ENCODE assay signal across 9 mouse cellular contexts in genomic region chr11:115647459-115647858, GRCm38 (mm10). TPM values are rescaled to one million over a fixed set of nuclear protein-coding genes. Genes with fewer than 3 reads are reported as not detected.
DNase-seq lines count a peak whose midpoint lies in the region; ATAC-seq lines count a peak whose summit lies in the region.
"Had no signal": no experiment of that assay in that cellular context is flagged by ENCODE, and none has a peak within 500 bp of the region (broad histone marks: within the 10 kb centered on the region; RNA-seq: fewer than 3 reads in every experiment).

No protein-coding gene starts in this region.

- H3K27me3 ChIP-seq in intestine, embryonic 14.5 days (replicated peaks; ENCODE audit: control insufficient read depth, insufficient read depth, low read length) = no peaks in the 10 kb centered on the region
- no peaks in the 10 kb centered on the region for H3K27me3 ChIP-seq in intestine, embryonic 16.5 days (replicated peaks; ENCODE audit: control insufficient read depth, insufficient read depth, low read length)
- H3K27me3 ChIP-seq: lung, embryonic 15.5 days had no signal

- 63% methylated on average over 6 of the region's 6 CpGs for WGBS in intestine, embryonic 14.5 days
- 57% methylated on average over 6 of the region's 6 CpGs for WGBS in intestine, embryonic 16.5 days

- peak; percentile 62 for DNase-seq in intestine, embryonic 14.5 days (ENCODE audit: low spot score)
- DNase-seq in CD4-positive helper T cell, adult 2 months (ENCODE audit: low read depth, low spot score) = peak; percentile 84
- DNase-seq in T-cell, adult 2 months (ENCODE audit: low spot score) = peak; percentile 64
- DNase-seq in embryo, embryonic 10 days (ENCODE audit: low spot score) = peak; percentile 88
- DNase-seq in kidney, postnatal 4 days = peak; percentile 46 to 61
- DNase-seq in urinary bladder, postnatal 4 days (ENCODE audit: low spot score in 2 of 2) = no peak

- H3K4me1 ChIP-seq in intestine, embryonic 14.5 days (replicated peaks; ENCODE audit: control insufficient read depth, insufficient read depth, low read length) = no peaks in the 10 kb centered on the region
- no peaks in the 10 kb centered on the region for H3K4me1 ChIP-seq in intestine, embryonic 16.5 days (ENCODE audit: control insufficient read depth, insufficient read depth, low read length)
- H3K4me1 ChIP-seq: lung, embryonic 15.5 days had no signal

- no peak overlapping the region for H3K9ac ChIP-seq in intestine, embryonic 14.5 days (ENCODE audit: low read length)
- H3K9ac ChIP-seq in intestine, embryonic 16.5 days (ENCODE audit: low read depth, low read length) = no peak overlapping the region
- H3K9ac ChIP-seq: lung, embryonic 15.5 days had no signal

- H3K4me2 ChIP-seq in intestine, embryonic 14.5 days (ENCODE audit: low read length) = no peak overlapping the region
- H3K4me2 ChIP-seq in intestine, embryonic 16.5 days (ENCODE audit: low read depth, low read length) = no peak overlapping the region
- H3K4me2 ChIP-seq: lung, embryonic 15.5 days had no signal

- peaks cover 45% of the 10 kb centered on the region for H3K36me3 ChIP-seq in intestine, embryonic 14.5 days (ENCODE audit: control insufficient read depth, insufficient read depth, low read length)
- no peaks in the 10 kb centered on the region for H3K36me3 ChIP-seq in intestine, embryonic 16.5 days (ENCODE audit: control insufficient read depth, insufficient read depth, low read length)

- H3K27ac ChIP-seq in intestine, embryonic 14.5 days (ENCODE audit: low read depth) = no peak overlapping the region
- no peak overlapping the region for H3K27ac ChIP-seq in intestine, embryonic 16.5 days (ENCODE audit: low read length)
- H3K27ac ChIP-seq: lung, embryonic 15.5 days had no signal

- H3K4me3 ChIP-seq in intestine, embryonic 14.5 days (ENCODE audit: low read depth, low read length) = no peak overlapping the region
- H3K4me3 ChIP-seq in intestine, embryonic 16.5 days (ENCODE audit: low read length) = no peak overlapping the region
- H3K4me3 ChIP-seq: lung, embryonic 15.5 days had no signal

- no peak for ATAC-seq in intestine, embryonic 14.5 days (replicated peaks; ENCODE audit: low FRiP score, low TSS enrichment, low read depth)
- no peak for ATAC-seq in intestine, embryonic 16.5 days
- peak; percentile 58 for ATAC-seq in megakaryocyte-erythroid progenitor cell, adult 5-6 weeks (replicated peaks; ENCODE audit: low FRiP score, low TSS enrichment, poor library complexity, severe bottlenecking)

- H3K9me3 ChIP-seq in intestine, embryonic 14.5 days (ENCODE audit: control insufficient read depth, low read length) = no peaks in the 10 kb centered on the region
- no peaks in the 10 kb centered on the region for H3K9me3 ChIP-seq in intestine, embryonic 16.5 days (ENCODE audit: control insufficient read depth, low read length)
- H3K9me3 ChIP-seq: lung, embryonic 15.5 days had no signal

RNA-seq across cellular contexts. Expression of gene Slc25a19, which starts 19.4 kb away (rescaled TPM):
- 23.3 and 26.4 TPM in 2 replicates for polyA plus RNA-seq in intestine, embryonic 14.5 days (2014; fragmentation: Nextera tagmentation; extraction: Ambion mirVana)
- polyA plus RNA-seq in intestine, embryonic 16.5 days (2015; fragmentation: Nextera tagmentation; extraction: Ambion mirVana) = 30.3 and 31.3 TPM in 2 replicates
- 20.5 and 32.1 TPM in 2 replicates for total RNA-seq in megakaryocyte-erythroid progenitor cell, adult 5-6 weeks (2014; fragmentation: Nextera tagmentation)
- total RNA-seq in megakaryocyte-erythroid progenitor cell, adult 5-6 weeks (2017) = 14.2 and 19.6 TPM in 2 replicates

RNA-seq across cellular contexts. Expression of gene Mif4gd, which starts 34.7 kb away (rescaled TPM):
- polyA plus RNA-seq in intestine, embryonic 14.5 days (2014; fragmentation: Nextera tagmentation; extraction: Ambion mirVana) = 26.2 and 28.3 TPM in 2 replicates
- 33.5 and 34.5 TPM in 2 replicates for polyA plus RNA-seq in intestine, embryonic 16.5 days (2015; fragmentation: Nextera tagmentation; extraction: Ambion mirVana)
- total RNA-seq in megakaryocyte-erythroid progenitor cell, adult 5-6 weeks (2014; fragmentation: Nextera tagmentation) = 54.6 and 55.4 TPM in 2 replicates
- 29.3 and 45.4 TPM in 2 replicates for total RNA-seq in megakaryocyte-erythroid progenitor cell, adult 5-6 weeks (2017)

RNA-seq across cellular contexts. Expression of gene Gga3, which starts 43.6 kb away (rescaled TPM):
- 19.2 and 20.8 TPM in 2 replicates for polyA plus RNA-seq in intestine, embryonic 14.5 days (2014; fragmentation: Nextera tagmentation; extraction: Ambion mirVana)
- 16.8 and 18.8 TPM in 2 replicates for polyA plus RNA-seq in intestine, embryonic 16.5 days (2015; fragmentation: Nextera tagmentation; extraction: Ambion mirVana)
- 53.5 and 69.9 TPM in 2 replicates for total RNA-seq in megakaryocyte-erythroid progenitor cell, adult 5-6 weeks (2014; fragmentation: Nextera tagmentation)
- 21.6 and 67.6 TPM in 2 replicates for total RNA-seq in megakaryocyte-erythroid progenitor cell, adult 5-6 weeks (2017)

RNA-seq across cellular contexts. Expression of gene Mrps7, which starts 43.7 kb away (rescaled TPM):
- polyA plus RNA-seq in intestine, embryonic 14.5 days (2014; fragmentation: Nextera tagmentation; extraction: Ambion mirVana) = 94.0 and 105 TPM in 2 replicates
- polyA plus RNA-seq in intestine, embryonic 16.5 days (2015; fragmentation: Nextera tagmentation; extraction: Ambion mirVana) = 90.0 and 103 TPM in 2 replicates
- 55.7 and 76.8 TPM in 2 replicates for total RNA-seq in megakaryocyte-erythroid progenitor cell, adult 5-6 weeks (2014; fragmentation: Nextera tagmentation)
- total RNA-seq in megakaryocyte-erythroid progenitor cell, adult 5-6 weeks (2017) = 40.5 and 67.1 TPM in 2 replicates

Comparison
In these comparisons a context has a peak if more than half of its experiments do, and no peak if none do; other contexts are left out.
1. DNase-seq: peak in intestine, embryonic 14.5 days (single experiment), CD4-positive helper T cell, adult 2 months (single experiment), T-cell, adult 2 months (single experiment), embryo, embryonic 10 days (single experiment) and kidney, postnatal 4 days (2 of 2); none in urinary bladder, postnatal 4 days (0 of 2).